Mouse (Mus musculus) intestine, embryonic 16.5 days (tissue): ENCODE measurements around the gene Sh3d19. TPM values are rescaled to one million over a fixed set of nuclear protein-coding genes. Genes with fewer than 3 reads are reported as not detected.
"Not testable (repeated sequence)": the region's sequence is repeated elsewhere in the genome, so short reads cannot be mapped to it uniquely, and the experiment has no call there.

Source experiments
- ATAC-seq: fragments of 200-750 bp; cut with Nextera tagmentation; 2 replicates; pipeline ENCODE4 v1.8.0; 2017; ENCODE audit warnings: moderate TSS enrichment, moderate library complexity
- H3K27ac ChIP-seq: fragments of 300-500 bp; sonication (generic); 2 replicates; pipeline ENCODE4 v1.5.1; 2014; ENCODE audit warnings: mild to moderate bottlenecking, low read length
- H3K27me3 ChIP-seq: fragments of 300-500 bp; sonication (generic); replicated peaks from 2 replicates; pipeline ENCODE4 v1.6.1; 2014; ENCODE audit warnings: low read length, control low read depth, mixed read lengths; ENCODE audit not compliant: control insufficient read depth, insufficient read depth
- H3K36me3 ChIP-seq: fragments of 300-500 bp; sonication (generic); 2 replicates; pipeline ENCODE4 v1.6.1; 2014; ENCODE audit warnings: low read length, control low read depth; ENCODE audit not compliant: control insufficient read depth, insufficient read depth
- H3K4me1 ChIP-seq: fragments of 300-500 bp; sonication (generic); 2 replicates; pipeline ENCODE4 v1.6.1; 2014; ENCODE audit warnings: low read length, control low read depth, mixed read lengths; ENCODE audit not compliant: control insufficient read depth, insufficient read depth
- H3K4me2 ChIP-seq: fragments of 300-500 bp; sonication (generic); 2 replicates; pipeline ENCODE4 v1.6.1; 2014; ENCODE audit warnings: low read depth, low read length, control low read depth
- H3K4me3 ChIP-seq: fragments of 300-500 bp; sonication (generic); 2 replicates; pipeline ENCODE4 v1.5.1; 2014; ENCODE audit warnings: mild to moderate bottlenecking, low read length
- H3K9ac ChIP-seq: fragments of 300-500 bp; sonication (generic); 2 replicates; pipeline ENCODE4 v1.6.1; 2014; ENCODE audit warnings: low read depth, low read length
- H3K9me3 ChIP-seq: fragments of 300-500 bp; sonication (generic); 2 replicates; pipeline ENCODE4 v1.6.1; 2016; ENCODE audit warnings: low read length, control low read depth; ENCODE audit not compliant: control insufficient read depth
- WGBS: fragments of 180-500 bp; shearing (Covaris S2); extraction: QIAGEN DNeasy Blood & Tissue Kit; methylation state at CpG from one replicate; pipeline ENCODE4 v1.1.7; 2014; 5-methylcytosine and 5-hydroxymethylcytosine counted together
- polyA plus RNA-seq: library from polyadenylated mRNA; unstranded; fragments of >200 nt; fragmentation: Nextera tagmentation; extraction: Ambion mirVana; gene quantifications from 2 replicates; pipeline ENCODE4 v1.2.1, GENCODE M21; 2015

Sh3d19 gene
- polyA plus RNA-seq, 1 experiment from 2014 or later, result 27.5 TPM

DNA sequence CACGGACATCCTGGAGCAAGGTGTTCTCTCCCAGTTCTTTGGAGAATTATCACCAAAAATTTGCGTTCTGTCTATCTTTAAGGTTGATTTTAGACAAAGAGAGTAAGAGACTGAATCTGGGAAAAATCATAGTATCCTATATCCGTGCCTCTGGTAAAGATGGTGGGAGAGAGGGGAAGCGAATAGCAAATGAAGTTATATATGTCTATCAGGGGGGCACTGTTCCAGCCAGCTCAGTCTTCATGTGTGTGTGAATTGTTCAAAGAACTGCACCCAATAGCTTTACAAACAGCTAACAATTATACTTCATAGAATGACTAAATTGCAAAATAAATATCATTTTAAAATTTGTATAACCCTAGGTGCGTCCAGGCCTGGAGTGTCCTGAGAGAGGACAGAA is 123.0 kb downstream of the Sh3d19 start:
- no peaks in the 10 kb centered on the region for H3K4me1 ChIP-seq
- ATAC-seq, result no peak
- H3K27ac ChIP-seq, result no peak overlapping the region
- H3K4me2 ChIP-seq, result no peak overlapping the region
- H3K36me3 ChIP-seq, result 0 out of 2 replicates have a peak, but pooled peaks cover 4% of the 10 kb centered on the region
- no peaks in the 10 kb centered on the region for H3K27me3 ChIP-seq
- H3K9ac ChIP-seq, result no peak overlapping the region
- no peak overlapping the region for H3K4me3 ChIP-seq
- no peaks in the 10 kb centered on the region for H3K9me3 ChIP-seq
- 84% methylated on average over 5 of the region's 5 CpGs for WGBS

DNA sequence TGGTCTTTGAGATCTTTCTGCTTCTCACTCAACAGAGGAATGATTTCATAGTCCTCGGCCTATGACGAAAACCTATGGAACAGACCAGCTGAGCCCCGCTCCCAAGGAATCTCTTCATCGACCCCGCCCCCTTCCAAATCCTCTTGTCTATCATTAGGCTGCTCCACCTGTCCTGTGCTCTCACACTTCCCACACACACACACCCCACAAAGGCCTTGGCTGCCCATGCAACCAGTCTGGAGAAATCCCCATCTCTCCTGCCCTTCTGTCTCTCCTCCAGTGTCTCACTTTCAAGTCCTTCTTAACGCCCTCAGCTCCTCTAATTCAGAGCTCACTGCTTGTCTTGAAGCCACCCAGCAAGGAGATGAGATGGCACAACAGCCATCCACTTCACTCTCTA is 131.0 kb downstream of the Sh3d19 start:
- H3K9ac ChIP-seq, result no peak overlapping the region
- H3K27ac ChIP-seq, result no peak overlapping the region
- no peak for ATAC-seq
- H3K36me3 ChIP-seq, result peaks cover 5% of the 10 kb centered on the region
- H3K4me2 ChIP-seq, result no peak overlapping the region
- H3K9me3 ChIP-seq, result no peaks in the 10 kb centered on the region
- H3K27me3 ChIP-seq, result no peaks in the 10 kb centered on the region
- H3K4me1 ChIP-seq, result no peaks in the 10 kb centered on the region
- WGBS, result 86% methylated on average over 6 of the region's 6 CpGs
- H3K4me3 ChIP-seq, result no peak overlapping the region

DNA sequence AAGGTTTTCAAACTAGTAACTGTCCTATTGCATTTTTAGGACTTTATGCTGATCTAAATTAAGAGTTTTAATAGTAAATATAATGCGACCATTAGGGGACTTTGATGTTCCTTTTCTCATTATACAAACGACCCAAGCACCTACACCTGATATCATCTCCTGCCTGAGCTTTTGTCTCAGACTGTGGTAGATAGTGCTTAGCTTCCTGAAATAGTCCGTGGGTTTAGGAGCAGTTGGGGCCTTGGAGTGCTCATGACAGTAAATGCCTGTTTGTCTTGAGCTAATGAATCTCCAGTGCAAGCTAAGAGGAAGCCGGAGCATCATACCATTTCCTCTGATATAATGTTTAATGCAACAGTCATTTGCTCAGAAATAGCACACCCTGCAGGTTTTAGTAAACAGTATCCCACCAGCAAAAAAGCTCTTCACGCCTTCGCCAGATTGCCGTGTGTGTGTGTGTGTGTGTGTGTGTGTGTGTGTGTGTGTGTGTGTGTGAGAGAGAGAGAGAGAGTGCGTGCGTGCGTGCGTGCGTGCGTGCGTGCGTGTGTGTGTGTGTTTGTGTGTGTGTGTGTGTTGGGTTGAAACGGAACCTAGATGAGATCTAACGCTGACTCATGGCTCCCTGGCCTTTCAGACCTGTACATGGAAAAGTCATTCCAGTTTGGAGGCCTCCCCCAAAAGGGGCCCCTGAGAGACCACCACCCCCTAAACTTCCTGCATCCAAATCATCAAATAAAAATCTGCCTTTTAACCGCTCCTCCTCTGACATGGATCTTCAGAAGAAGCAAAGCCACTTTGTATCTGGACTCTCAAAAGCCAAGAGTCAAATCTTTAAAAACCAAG is 132.8 kb downstream of the Sh3d19 start:
- peaks cover 9% of the 10 kb centered on the region for H3K36me3 ChIP-seq
- H3K4me3 ChIP-seq, result no peak overlapping the region
- H3K27ac ChIP-seq, result no peak overlapping the region
- 0 out of 2 replicates have a peak, but pooled peaks cover 4% of the 10 kb centered on the region for H3K4me1 ChIP-seq
- ATAC-seq, result no peak
- H3K4me2 ChIP-seq, result no peak overlapping the region
- H3K9ac ChIP-seq, result no peak overlapping the region
- no peaks in the 10 kb centered on the region for H3K9me3 ChIP-seq
- H3K27me3 ChIP-seq, result no peaks in the 10 kb centered on the region
- 87% methylated on average over 18 of the region's 18 CpGs for WGBS

DNA sequence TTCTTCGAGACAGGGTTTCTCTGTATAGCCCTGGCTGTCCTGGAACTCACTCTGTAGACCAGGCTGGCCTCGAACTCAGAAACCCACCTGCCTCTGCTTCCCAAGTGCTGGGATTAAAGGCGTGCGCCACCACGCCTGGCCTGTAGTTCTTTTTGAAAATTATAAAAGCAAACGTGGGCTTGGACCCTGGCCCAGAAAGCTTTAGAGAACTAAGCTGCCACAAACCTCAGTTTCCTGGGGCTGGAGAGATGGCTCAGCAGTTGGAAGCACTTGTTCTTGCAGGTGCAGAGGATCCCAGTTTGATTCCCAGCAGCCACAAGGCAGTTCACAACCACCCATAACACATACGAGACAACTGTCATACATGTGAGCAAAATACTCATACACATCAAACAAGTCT is 133.5 kb downstream of the Sh3d19 start:
- H3K4me3 ChIP-seq, H3K4me1 ChIP-seq, ATAC-seq, H3K27me3 ChIP-seq, H3K9me3 ChIP-seq, H3K9ac ChIP-seq, H3K4me2 ChIP-seq, H3K36me3 ChIP-seq, H3K27ac ChIP-seq: not testable (repeated sequence)
- 92% methylated on average over 7 of the region's 7 CpGs for WGBS

DNA sequence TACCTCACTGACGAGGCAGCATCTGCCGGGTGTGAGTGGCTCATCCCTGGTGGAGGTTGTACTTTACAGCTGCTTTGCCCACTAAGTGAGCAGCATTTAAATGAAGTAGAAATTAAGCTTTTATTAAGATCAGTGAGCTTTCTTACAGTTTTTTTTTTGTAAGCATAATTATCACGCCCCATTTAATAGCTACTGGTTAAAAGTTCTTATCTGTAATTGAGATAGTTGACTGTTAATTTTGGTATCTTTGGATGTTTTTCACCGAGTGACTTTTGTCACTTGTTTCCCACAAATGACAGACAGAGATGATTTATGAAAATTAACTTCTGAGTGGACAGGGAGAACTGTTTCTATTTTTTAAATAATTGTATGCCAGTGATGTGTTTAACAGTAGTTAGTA is 134.0 kb downstream of the Sh3d19 start:
- Histone ChIP-seq H3K4me3 (no peak overlapping the region), H3K9ac (no peak overlapping the region), H3K9me3 (no peaks in the 10 kb centered on the region), H3K4me1 (0 out of 2 replicates have a peak, but pooled peaks cover 4% of the 10 kb centered on the region), H3K4me2 (no peak overlapping the region), H3K36me3 (peaks cover 9% of the 10 kb centered on the region), H3K27ac (no peak overlapping the region), H3K27me3 (no peaks in the 10 kb centered on the region)
- 80% methylated on average over 4 of the region's 4 CpGs for WGBS
- ATAC-seq, result no peak

DNA sequence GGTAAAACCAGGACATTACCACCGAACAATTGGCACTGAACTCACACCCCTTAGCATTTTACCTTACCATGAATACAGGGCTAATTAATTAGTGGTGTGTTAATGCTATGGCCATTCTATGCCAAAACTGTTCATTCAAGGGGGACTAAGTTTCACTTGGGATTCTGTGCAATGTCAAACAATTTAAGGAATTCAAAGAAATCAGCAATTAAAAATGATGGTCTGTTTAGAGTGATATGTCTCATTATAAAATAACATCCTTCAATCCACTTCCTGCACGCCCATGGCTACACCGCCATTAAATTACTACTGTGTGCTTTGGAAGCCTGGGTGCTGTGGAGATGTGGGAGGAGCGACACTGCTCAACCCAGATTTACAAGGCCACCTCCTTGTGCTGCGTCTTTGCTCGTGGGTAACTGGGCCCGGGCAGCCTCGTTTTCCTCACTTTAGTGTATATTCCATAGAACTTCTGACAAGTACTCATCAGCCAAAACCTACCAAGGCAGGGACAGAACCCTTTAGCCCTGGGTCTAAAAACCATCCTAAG is 135.2 kb downstream of the Sh3d19 start:
- H3K9me3 ChIP-seq, result no peaks in the 10 kb centered on the region
- 0 out of 2 replicates have a peak, but pooled peaks cover 4% of the 10 kb centered on the region for H3K4me1 ChIP-seq
- WGBS, result 88% methylated on average over 8 of the region's 8 CpGs
- H3K27me3 ChIP-seq, result no peaks in the 10 kb centered on the region
- H3K36me3 ChIP-seq, result peaks cover 9% of the 10 kb centered on the region
- H3K9ac ChIP-seq, result no peak overlapping the region
- ATAC-seq, result no peak
- H3K27ac ChIP-seq, result no peak overlapping the region
- no peak overlapping the region for H3K4me2 ChIP-seq
- H3K4me3 ChIP-seq, result no peak overlapping the region

DNA sequence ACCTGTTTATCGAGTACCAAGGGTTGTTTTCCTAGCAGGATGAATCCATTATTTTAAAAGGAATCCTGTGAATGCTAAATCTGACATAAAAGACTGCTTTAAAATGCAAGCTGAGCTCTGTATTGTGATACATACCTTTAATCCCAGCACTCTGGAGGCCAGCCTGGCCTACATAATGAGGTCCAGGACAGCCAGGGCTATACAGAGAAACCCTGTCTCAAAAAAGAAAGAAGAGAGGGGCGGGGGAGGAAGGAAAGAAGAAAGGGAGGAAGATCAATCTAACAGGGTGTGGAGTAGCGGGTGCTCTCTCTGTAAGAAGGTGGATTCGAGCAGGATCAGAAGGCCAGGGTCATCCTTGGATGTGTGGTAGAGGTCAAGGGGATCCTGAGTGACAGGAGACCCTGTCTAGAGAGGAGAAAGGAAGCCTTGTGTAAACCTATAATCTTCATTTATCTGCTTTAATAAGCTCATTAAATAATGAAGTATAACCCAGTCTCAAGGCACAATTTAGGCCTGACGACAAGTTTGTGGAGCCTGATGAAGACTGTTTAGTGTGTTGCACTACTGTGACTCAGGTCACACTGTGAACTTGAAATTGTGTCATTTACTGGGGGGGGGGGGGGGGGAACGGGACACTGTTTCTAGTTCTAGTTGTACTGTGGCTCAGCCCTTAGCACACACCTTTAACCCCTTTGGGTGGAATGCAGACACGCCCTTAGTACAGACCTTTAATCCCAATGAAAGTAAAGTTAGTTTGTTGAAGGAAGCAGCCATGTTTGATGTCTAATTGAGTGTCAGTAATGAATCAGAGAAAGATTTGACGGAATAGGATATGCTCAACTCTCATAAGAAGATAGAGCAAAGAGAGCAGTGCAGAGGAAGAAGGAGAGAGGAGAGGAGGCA is 137.0 kb downstream of the Sh3d19 start:
- ATAC-seq, result peak; percentile 86
- WGBS, result 74% methylated on average over 8 of the region's 8 CpGs
- Histone ChIP-seq H3K27ac (no peak overlapping the region), H3K4me1 (0 out of 2 replicates have a peak, but pooled peaks cover 4% of the 10 kb centered on the region), H3K4me2 (no peak overlapping the region), H3K9ac (no peak overlapping the region), H3K9me3 (no peaks in the 10 kb centered on the region), H3K4me3 (no peak overlapping the region), H3K27me3 (no peaks in the 10 kb centered on the region), H3K36me3 (peaks cover 9% of the 10 kb centered on the region)

DNA sequence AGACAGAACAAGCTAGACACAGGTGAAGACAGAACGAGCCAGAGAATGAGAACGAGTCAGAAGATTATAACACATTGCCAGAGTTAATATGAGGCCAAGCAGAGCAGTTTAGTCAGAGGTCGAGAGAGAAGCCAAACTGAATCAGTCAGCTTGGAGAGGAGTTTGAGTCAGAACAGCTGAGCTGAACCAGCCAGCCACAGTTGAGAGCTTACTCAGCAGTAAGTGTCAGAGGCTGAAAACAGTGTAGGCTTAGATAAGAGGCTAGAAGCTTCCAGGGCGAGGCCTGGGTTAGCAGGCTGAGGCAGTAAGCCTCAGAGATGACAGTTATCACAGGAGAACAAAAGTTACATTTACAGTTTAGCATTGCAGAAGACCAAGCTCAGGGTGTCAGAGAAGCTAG is 137.7 kb downstream of the Sh3d19 start:
- H3K36me3 ChIP-seq, result peaks cover 9% of the 10 kb centered on the region
- H3K27ac ChIP-seq, result no peak overlapping the region
- no peaks in the 10 kb centered on the region for H3K9me3 ChIP-seq
- 0 out of 2 replicates have a peak, but pooled peaks cover 4% of the 10 kb centered on the region for H3K4me1 ChIP-seq
- no peaks in the 10 kb centered on the region for H3K27me3 ChIP-seq
- no peak overlapping the region for H3K4me2 ChIP-seq
- WGBS, result 77% methylated on average over 4 of the region's 4 CpGs
- no peak overlapping the region for H3K4me3 ChIP-seq
- H3K9ac ChIP-seq, result no peak overlapping the region
- ATAC-seq, result peak; percentile 88

DNA sequence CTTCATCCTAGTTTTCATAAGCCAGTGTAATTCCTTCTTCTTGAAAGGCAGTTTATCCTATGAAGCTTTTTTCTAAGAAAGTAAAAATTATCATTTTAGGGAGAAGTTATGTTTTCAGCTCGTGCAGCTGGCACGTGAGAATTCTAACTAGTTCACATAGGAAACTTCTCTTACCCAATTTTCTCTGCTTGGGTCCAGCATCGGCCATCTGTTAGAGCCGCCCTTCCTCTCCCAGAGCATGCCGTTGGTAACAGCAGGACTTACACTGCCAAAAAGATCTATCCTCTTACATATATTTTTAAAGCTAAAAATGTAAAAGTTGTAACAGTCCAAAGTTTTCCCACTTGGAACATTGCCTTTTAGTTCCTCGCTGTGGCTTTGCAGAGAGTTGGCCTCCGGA is 138.2 kb downstream of the Sh3d19 start:
- Histone ChIP-seq H3K9me3 (no peaks in the 10 kb centered on the region), H3K4me2 (no peak overlapping the region), H3K4me1 (0 out of 2 replicates have a peak, but pooled peaks cover 4% of the 10 kb centered on the region), H3K27me3 (no peaks in the 10 kb centered on the region), H3K36me3 (peaks cover 9% of the 10 kb centered on the region), H3K4me3 (no peak overlapping the region), H3K27ac (no peak overlapping the region), H3K9ac (no peak overlapping the region)
- 85% methylated on average over 7 of the region's 7 CpGs for WGBS
- no peak for ATAC-seq
